27 mouse cellular contexts compared by ENCODE assay signal in the genomic region with DNA sequence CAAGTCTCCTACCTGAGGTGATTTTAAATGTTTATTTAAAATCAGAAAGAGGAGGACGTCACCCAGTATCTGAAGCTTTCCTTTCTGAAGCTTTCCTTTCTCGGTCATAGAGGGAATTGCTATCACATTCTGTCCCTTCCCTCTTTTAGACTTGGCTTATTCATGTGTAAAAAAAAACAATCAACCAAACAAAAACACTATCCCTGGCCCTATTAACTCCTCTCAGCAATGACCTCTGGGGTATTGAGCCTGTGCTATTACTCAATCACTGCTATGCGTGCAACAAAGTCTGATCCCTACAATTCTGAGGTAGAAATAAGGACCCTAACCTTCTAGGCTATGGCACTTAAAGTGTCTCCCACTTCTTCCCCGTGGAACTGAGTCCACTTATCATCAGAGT.
"Had no signal": no experiment of that assay in that cellular context is flagged by ENCODE, and none has a peak within 500 bp of the region (broad histone marks: within the 10 kb centered on the region; RNA-seq: fewer than 3 reads in every experiment).

No protein-coding gene starts in this region.

- H3K4me3 ChIP-seq: limb, embryonic 10.5 days; limb, embryonic 12.5 days; limb, embryonic 13.5 days; limb, embryonic 15.5 days; liver, embryonic 12.5 days; liver, embryonic 13.5 days; liver, embryonic 15.5 days; lung, embryonic 15.5 days; megakaryocyte, embryonic 14.5 days; midbrain, embryonic 10.5 days; midbrain, embryonic 12.5 days; midbrain, embryonic 13.5 days; midbrain, embryonic 15.5 days; myocyte had no signal

- H3K27ac ChIP-seq: limb, embryonic 10.5 days; limb, embryonic 12.5 days; limb, embryonic 13.5 days; limb, embryonic 15.5 days; liver, embryonic 12.5 days; liver, embryonic 13.5 days; liver, embryonic 14.5 days; liver, embryonic 15.5 days; lung, embryonic 15.5 days; macrophage; midbrain, embryonic 10.5 days; midbrain, embryonic 12.5 days; midbrain, embryonic 13.5 days; midbrain, embryonic 15.5 days had no signal

- H3K9ac ChIP-seq: limb, embryonic 12.5 days; limb, embryonic 13.5 days; limb, embryonic 15.5 days; liver, embryonic 12.5 days; liver, embryonic 13.5 days; liver, embryonic 14.5 days; liver, embryonic 15.5 days; liver, postnatal 0 days; lung, embryonic 14.5 days; lung, embryonic 15.5 days; midbrain, embryonic 12.5 days; midbrain, embryonic 13.5 days; midbrain, embryonic 15.5 days had no signal

- H3K36me3 ChIP-seq: limb, embryonic 10.5 days; limb, embryonic 12.5 days; limb, embryonic 13.5 days; limb, embryonic 15.5 days; liver, embryonic 12.5 days; liver, embryonic 13.5 days; liver, embryonic 15.5 days; lung, embryonic 15.5 days; midbrain, embryonic 10.5 days; midbrain, embryonic 12.5 days; midbrain, embryonic 13.5 days; midbrain, embryonic 15.5 days had no signal

- H3K9me3 ChIP-seq: limb, embryonic 10.5 days; limb, embryonic 12.5 days; limb, embryonic 13.5 days; limb, embryonic 15.5 days; liver, embryonic 12.5 days; liver, embryonic 13.5 days; liver, embryonic 15.5 days; lung, embryonic 15.5 days; midbrain, embryonic 10.5 days; midbrain, embryonic 12.5 days; midbrain, embryonic 13.5 days; midbrain, embryonic 15.5 days had no signal

- H3K4me1 ChIP-seq: limb, embryonic 15.5 days; liver, embryonic 12.5 days; liver, embryonic 13.5 days; liver, embryonic 15.5 days; lung, embryonic 15.5 days; megakaryocyte, embryonic 14.5 days; midbrain, embryonic 12.5 days; midbrain, embryonic 13.5 days; midbrain, embryonic 15.5 days had no signal

- DNase-seq: left cerebral cortex, postnatal 4 days; liver; liver, embryonic 13.5 days; liver, postnatal 0 days; lung, adult 18-20 months; lung, adult 2 months; lung, embryonic 14.5 days; lung, postnatal 10 days; lung, postnatal 14 days; lung, postnatal 36 days; lung, postnatal 4 days; midbrain, embryonic 14.5 days had no signal
